Mouse (Mus musculus) E14TG2a.4 (cell line): ENCODE measurements around the gene Celsr1.

Source experiments
- CTCF ChIP-seq: conservative IDR thresholded peaks from 2 replicates; pipeline ENCODE4 v1.5.1; 2014; ENCODE audit warnings: low read length
- NANOG ChIP-seq: IDR thresholded peaks from 2 replicates; pipeline ENCODE4 v1.6.1; 2014; ENCODE audit warnings: borderline replicate concordance, low read length, mixed read lengths
- POU5F1 ChIP-seq: IDR thresholded peaks from 2 replicates; pipeline ENCODE4 v1.6.1; 2014; ENCODE audit warnings: low read length, borderline replicate concordance

DNA sequence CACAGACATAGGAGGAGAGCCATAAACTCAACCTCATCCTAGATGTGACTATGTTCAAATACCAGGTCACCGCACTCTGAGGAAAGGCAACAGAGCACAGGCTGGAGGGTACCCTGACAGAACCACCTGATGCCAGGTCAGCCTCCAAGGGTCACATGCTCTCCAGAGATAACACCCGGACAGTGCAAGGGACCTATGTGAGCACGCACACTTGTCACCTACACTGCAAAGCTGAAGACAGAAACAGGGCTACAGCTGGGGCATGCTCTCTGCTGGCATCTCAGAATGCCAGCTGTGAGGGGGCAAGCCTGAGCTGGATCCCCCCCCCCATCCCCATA is 124.1 kb downstream of the Celsr1 start:
- no peak for TF ChIP-seq CTCF
- no peak for TF ChIP-seq POU5F1
- TF ChIP-seq NANOG, result no peak
